Mouse (Mus musculus) ES-E14 (cell line): ENCODE data around the gene Trem3. TPM values are rescaled to one million over a fixed set of nuclear protein-coding genes. Genes with fewer than 3 reads are reported as not detected.

Source experiments
- DNase-seq: peaks from one replicate; pipeline ENCODE4 v3.0.0-alpha.2; 2013; ENCODE audit warnings: low read depth, low spot score
- H3K27ac ChIP-seq: 2 replicates; pipeline ENCODE4 v1.5.1; 2012; ENCODE audit warnings: low read depth, mild to moderate bottlenecking, low read length, moderate library complexity, mixed read lengths; ENCODE audit not compliant: poor library complexity, insufficient read depth, severe bottlenecking
- H3K36me3 ChIP-seq: 2 replicates; pipeline ENCODE4 v1.6.1; 2012; ENCODE audit warnings: mild to moderate bottlenecking, low read length, moderate library complexity, mixed read lengths; ENCODE audit not compliant: control insufficient read depth, poor library complexity, insufficient read depth, severe bottlenecking
- H3K4me1 ChIP-seq, 2 experiments: fragments of 150-350 bp in 1 of 2; sonication (generic) in 1 of 2; 2 replicates each; pipeline ENCODE4 v1.6.1; 2012; ENCODE audit warnings: low read length in 2 of 2, mild to moderate bottlenecking in 1 of 2, mixed read lengths in 1 of 2; ENCODE audit not compliant: control insufficient read depth in 2 of 2, insufficient read depth in 2 of 2, poor library complexity in 1 of 2
- H3K4me3 ChIP-seq, 2 experiments: fragments of 150-350 bp in 1 of 2; sonication (generic) in 1 of 2; 2 replicates each; pipeline ENCODE4 v1.5.1; 2012; ENCODE audit warnings: low read length in 2 of 2, low read depth in 1 of 2, mild to moderate bottlenecking in 1 of 2, mixed read lengths in 1 of 2; ENCODE audit not compliant: insufficient read depth in 1 of 2, poor library complexity in 1 of 2, severe bottlenecking in 1 of 2
- H3K9ac ChIP-seq: 2 replicates; pipeline ENCODE4 v1.6.1; 2012; ENCODE audit warnings: low read depth, mild to moderate bottlenecking, low read length, mixed read lengths; ENCODE audit not compliant: poor library complexity, insufficient read depth, severe bottlenecking
- H3K9me3 ChIP-seq: fragments of 150-350 bp; sonication (generic); 2 replicates; pipeline ENCODE4 v1.6.1; 2012; ENCODE audit warnings: low read depth, mild to moderate bottlenecking, low read length; ENCODE audit not compliant: control insufficient read depth, insufficient read depth
- CHD2 ChIP-seq: IDR thresholded peaks from 2 replicates; pipeline ENCODE4 v1.6.1; 2014; ENCODE audit warnings: mild to moderate bottlenecking, low read depth, low read length, inconsistent platforms
- HCFC1 ChIP-seq: IDR thresholded peaks from 2 replicates; pipeline ENCODE4 v1.6.1; 2012; ENCODE audit warnings: low read length, inconsistent platforms, borderline replicate concordance; ENCODE audit not compliant: insufficient read depth
- MAFK ChIP-seq: IDR thresholded peaks from 2 replicates; pipeline ENCODE4 v1.6.1; 2014; ENCODE audit warnings: mild to moderate bottlenecking, low read depth, low read length, inconsistent platforms; ENCODE audit not compliant: insufficient read depth
- ZC3H11A ChIP-seq: IDR thresholded peaks from 2 replicates; pipeline ENCODE4 v1.6.1; 2012; ENCODE audit warnings: low read depth, mild to moderate bottlenecking, inconsistent platforms, low read length, borderline replicate concordance
- ZNF384 ChIP-seq: IDR thresholded peaks from 2 replicates; pipeline ENCODE4 v1.6.1; 2012; ENCODE audit warnings: low read depth, low read length, inconsistent platforms
- in situ Hi-C, 2 experiments: fragments of 600-800 bp; cut with MboI; formaldehyde crosslinking; loops; one replicate each; pipeline ENCODE4 v1.15.1; 2025; ENCODE audit warnings: low sequenced_read_pairs in 2 of 2, inconsistent platforms in 1 of 2; ENCODE audit not compliant: unreplicated experiment in 2 of 2
- total RNA-seq: library from RNA; depleted of rRNA; stranded (reverse); fragments of 300-350 nt; gene quantifications from 2 replicates; pipeline ENCODE4 v1.2.3, GENCODE M21; 2012; rRNA removed

Trem3 gene
- total RNA-seq: not detected in 2 replicates

DNA sequence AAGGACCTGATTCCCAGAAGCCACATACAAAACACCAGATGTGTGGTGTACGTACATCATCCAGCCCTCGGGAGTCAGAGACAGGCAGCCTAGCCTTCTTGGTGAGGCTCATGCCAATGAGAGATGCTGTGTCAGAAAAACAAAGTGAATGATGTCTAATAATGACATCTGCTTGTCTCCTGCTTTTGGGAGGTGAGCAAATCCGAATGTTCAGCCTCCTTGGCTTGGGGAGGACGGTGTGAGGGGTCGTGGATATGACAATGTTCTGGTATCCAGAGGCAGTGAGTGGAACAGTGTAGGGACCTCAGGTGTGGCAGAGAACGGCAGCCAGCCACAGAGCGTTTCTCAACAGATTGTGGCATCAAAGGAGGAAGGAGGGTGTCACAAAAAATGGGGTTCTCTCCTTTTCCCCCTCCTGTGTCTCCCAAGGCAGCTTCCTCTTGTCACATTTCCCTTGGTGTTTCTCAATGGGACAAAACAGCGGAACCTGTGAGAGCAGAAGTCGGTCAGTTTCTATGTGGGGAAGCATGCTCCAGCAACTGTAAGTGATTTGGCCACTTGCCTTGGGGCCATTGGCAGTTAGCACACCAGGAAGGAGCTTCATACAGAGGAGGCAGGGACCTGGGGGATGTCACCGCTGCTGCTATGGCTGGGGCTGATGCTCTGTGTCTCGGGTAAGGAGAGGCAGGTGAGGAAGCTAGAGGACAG, at the start of gene Trem3:
Gene Trem3 (plus strand): TSS at position 557 of the 708 bp plus-strand sequence.
- no peak for DNase-seq
- no peaks in the 10 kb centered on the region for H3K4me1 ChIP-seq
- H3K36me3 ChIP-seq: no peaks in the 10 kb centered on the region
- no peaks in the 10 kb centered on the region for H3K9me3 ChIP-seq
- TF ChIP-seq ZNF384: no peak
- no peak for TF ChIP-seq CHD2
- TF ChIP-seq HCFC1: no peak
- TF ChIP-seq ZC3H11A: no peak
- no peak for TF ChIP-seq MAFK
- in situ Hi-C loops: no loop called here
- H3K9ac ChIP-seq: no peak within 1 kb of the TSS
- H3K4me3 ChIP-seq: no peak within 1 kb of the TSS
- H3K27ac ChIP-seq: no peak within 1 kb of the TSS

DNA sequence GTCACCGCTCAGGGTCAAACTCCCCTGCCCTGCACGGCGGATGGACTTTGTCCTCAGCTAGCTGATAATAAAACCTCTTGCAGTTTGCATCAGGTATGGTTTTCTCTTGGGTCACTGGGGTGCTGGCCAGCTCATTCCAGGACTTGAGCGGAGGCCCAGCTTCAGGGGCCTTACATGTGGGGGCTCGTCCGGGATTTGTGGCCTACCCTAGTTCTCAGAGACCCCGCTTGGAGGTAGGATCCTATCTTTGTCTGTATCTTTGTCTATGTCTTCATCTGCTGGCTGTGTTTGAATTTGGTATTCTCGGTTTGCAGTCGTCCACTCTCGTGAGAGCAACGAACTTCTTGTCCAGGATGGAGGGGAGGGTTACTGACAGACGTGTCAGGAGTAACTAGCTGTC, 44.5 kb upstream of the Trem3 start:
- Histone ChIP-seq H3K4me1 (no peaks in the 10 kb centered on the region), H3K4me3 (no peak overlapping the region), H3K27ac (no peak overlapping the region), H3K9me3 (peaks cover 3% of the 10 kb centered on the region; the same call in 1 of the 2 replicates), H3K36me3 (no peaks in the 10 kb centered on the region), H3K9ac (no peak overlapping the region)
- DNase-seq: no peak
- no peak for TF ChIP-seq ZC3H11A
- in situ Hi-C loops: no loop called here

DNA sequence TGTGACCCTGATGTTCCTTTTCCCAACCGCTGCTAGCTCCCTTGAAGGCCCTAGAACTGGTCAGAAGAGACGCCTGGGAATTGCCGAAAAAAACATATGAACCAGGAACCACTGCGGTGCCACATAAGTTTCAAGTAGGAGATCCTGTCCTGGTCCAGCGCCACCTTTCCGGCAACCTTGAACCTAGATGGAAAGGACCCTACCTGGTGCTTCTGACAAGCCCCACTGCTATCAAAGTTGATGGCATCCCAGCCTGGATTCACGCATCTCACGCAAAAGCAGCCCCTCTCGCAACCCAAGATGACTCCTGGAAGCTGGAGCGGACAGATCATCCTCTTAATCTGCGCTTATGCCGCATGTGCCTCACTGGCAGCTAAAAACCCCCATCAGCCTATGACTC, 35.0 kb upstream of the Trem3 start:
- H3K36me3 ChIP-seq: no peaks in the 10 kb centered on the region
- no peak overlapping the region for H3K9ac ChIP-seq
- H3K4me3 ChIP-seq: no peak overlapping the region
- TF ChIP-seq CHD2: no peak
- no peak for TF ChIP-seq ZNF384
- no peak for TF ChIP-seq HCFC1
- TF ChIP-seq ZC3H11A: no peak
- TF ChIP-seq MAFK: no peak
- no peaks in the 10 kb centered on the region for H3K4me1 ChIP-seq
- DNase-seq: no peak
- no peaks in the 10 kb centered on the region for H3K9me3 ChIP-seq
- no peak overlapping the region for H3K27ac ChIP-seq
- in situ Hi-C loops: no loop called here

DNA sequence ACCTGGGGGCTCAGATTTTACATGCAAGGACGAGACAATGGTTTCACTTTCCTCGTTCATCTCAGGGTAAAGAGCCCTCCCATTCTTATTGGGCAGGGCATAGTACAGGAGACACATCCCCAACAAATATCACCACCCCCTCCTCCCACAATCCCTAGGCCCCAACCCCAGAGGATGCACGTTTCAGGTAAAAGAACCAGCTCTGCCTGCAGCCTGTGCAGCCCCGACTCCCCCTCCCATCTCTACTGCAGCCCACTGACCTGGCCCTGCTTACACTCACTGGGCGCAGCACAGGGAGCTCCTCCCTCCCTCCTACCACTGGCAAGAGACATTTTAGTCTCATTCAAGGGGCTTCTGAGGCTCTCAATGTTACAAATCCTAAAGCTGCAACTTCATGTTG, 34.1 kb upstream of the Trem3 start:
- no peak for DNase-seq
- Histone ChIP-seq H3K36me3 (no peaks in the 10 kb centered on the region), H3K9ac (no peak overlapping the region), H3K9me3 (no peaks in the 10 kb centered on the region), H3K4me1 (no peaks in the 10 kb centered on the region), H3K27ac (no peak overlapping the region), H3K4me3 (no peak overlapping the region)
- in situ Hi-C loops: no loop called here
- TF ChIP-seq ZC3H11A: no peak
- no peak for TF ChIP-seq HCFC1
- TF ChIP-seq ZNF384: no peak
- TF ChIP-seq CHD2: no peak
- TF ChIP-seq MAFK: no peak

DNA sequence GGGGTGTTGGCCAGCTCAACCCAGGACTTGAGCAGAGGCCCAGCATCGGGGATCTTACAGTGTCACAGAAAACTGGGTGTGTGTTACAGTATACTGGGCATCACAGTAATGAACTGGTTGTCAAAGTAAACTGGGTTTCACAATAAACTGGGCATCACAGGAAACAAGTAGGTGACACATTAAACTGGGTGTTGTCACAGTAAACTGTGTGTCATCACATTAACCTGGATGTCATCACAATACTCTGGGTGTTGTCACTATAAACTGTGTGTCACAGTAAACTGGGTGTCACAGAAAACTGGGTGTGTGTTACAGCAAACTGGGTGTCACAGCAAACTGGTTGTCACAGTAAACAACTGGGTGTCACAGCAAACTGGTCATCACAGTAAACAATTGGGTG, 32.1 kb upstream of the Trem3 start:
- in situ Hi-C loops: no loop called here
- H3K27ac ChIP-seq: no peak overlapping the region
- TF ChIP-seq ZC3H11A (no peak), HCFC1 (no peak), ZNF384 (no peak)
- no peaks in the 10 kb centered on the region for H3K9me3 ChIP-seq
- no peak overlapping the region for H3K9ac ChIP-seq
- no peak for DNase-seq
- no peak overlapping the region for H3K4me3 ChIP-seq
- no peaks in the 10 kb centered on the region for H3K36me3 ChIP-seq
- no peaks in the 10 kb centered on the region for H3K4me1 ChIP-seq
